Mouse (Mus musculus) midbrain, embryonic 13.5 days (tissue): ENCODE data around the gene Spef2. TPM values are rescaled to one million over a fixed set of nuclear protein-coding genes. Genes with fewer than 3 reads are reported as not detected.

Experiments
- polyA plus RNA-seq: library from polyadenylated mRNA; unstranded; fragments of >200 nt; fragmentation: Nextera tagmentation; extraction: Ambion mirVana; gene quantifications from 2 replicates; pipeline ENCODE4 v1.2.1, GENCODE M21; 2015

Spef2 gene
- polyA plus RNA-seq, 1 experiment from 2014 or later, result 1.0 TPM

Other genes with a start within 250 kb of the Spef2 start
- 0.07 TPM in 1 of 2 replicates, not detected in the other for gene Il7r, start 218.7 kb downstream of the Spef2 start, polyA plus RNA-seq